Mouse (Mus musculus) brown adipose tissue, adult 24 weeks (tissue): ENCODE results near the gene Gm3625. TPM values are rescaled to one million over a fixed set of nuclear protein-coding genes. Genes with fewer than 3 reads are reported as not detected.
"Not testable (repeated sequence)": the region's sequence is repeated elsewhere in the genome, so short reads cannot be mapped to it uniquely, and the experiment has no call there.

Experiments
- H3K27ac ChIP-seq: fragments of 200-500 bp; replicated peaks from 2 replicates; pipeline ENCODE4 v1.5.1; 2012; ENCODE audit warnings: low read depth, mild to moderate bottlenecking, low read length
- H3K4me1 ChIP-seq: fragments of 200-500 bp; 2 replicates; pipeline ENCODE4 v1.6.1; 2012; ENCODE audit warnings: low read length, mixed read lengths; ENCODE audit not compliant: control insufficient read depth, insufficient read depth, insufficient read length
- H3K4me3 ChIP-seq: fragments of 200-500 bp; 2 replicates; pipeline ENCODE4 v1.5.1; 2012; ENCODE audit warnings: low read depth, mild to moderate bottlenecking, low read length, moderate library complexity; ENCODE audit not compliant: insufficient read depth
- polyA plus RNA-seq: library from polyadenylated mRNA; stranded (reverse); fragments of >200 nt; gene quantifications from 2 replicates; pipeline ENCODE4 v1.2.4, GENCODE M21; 2012; ENCODE audit not compliant: missing spikeins, insufficient read depth, insufficient read length

Gene Gm3625
- polyA plus RNA-seq, 1 experiment = not detected

DNA sequence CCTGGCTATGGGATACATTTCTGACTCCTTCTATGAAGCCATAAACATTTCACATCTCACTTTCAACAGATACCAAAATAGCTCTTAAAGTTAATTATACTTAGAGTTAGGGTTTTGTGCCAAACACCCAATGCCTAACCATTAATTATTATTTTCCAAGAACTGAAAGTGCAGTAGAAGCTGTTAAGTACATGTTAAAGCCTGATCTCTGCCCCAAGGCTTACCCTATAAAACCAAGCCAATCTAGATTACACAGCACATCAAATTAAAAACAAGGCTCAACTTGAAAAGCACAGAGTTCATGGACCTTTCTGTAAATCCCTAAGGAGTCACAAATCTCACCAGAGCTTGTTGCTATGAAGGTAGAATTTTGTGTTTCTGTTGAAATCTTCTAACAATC is 10.4 kb downstream of the Gm3625 start:
- Histone ChIP-seq H3K27ac (no peak overlapping the region), H3K4me1 (no peaks in the 10 kb centered on the region), H3K4me3 (no peak overlapping the region)

DNA sequence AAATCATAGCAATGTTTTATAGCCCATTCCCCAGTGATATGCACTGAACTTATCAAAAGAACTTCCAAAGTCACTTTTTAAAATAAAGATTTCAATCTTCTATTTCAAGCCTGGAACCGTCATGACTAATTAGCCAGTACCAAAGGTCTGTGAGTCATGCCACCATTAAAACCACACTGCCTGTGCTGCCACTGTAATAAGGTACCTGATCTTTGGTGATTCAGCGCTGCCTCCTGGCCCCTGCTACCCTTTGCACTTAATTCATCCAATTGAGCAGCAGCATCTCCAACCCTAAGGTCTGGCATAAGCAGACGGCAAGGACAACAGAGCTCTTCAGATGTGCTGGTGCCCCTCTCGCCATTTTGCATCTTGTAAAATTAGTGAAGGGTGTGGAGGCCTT is 18.7 kb downstream of the Gm3625 start:
- H3K4me1 ChIP-seq = no peaks in the 10 kb centered on the region
- H3K27ac ChIP-seq = no peak overlapping the region
- no peak overlapping the region for H3K4me3 ChIP-seq

DNA sequence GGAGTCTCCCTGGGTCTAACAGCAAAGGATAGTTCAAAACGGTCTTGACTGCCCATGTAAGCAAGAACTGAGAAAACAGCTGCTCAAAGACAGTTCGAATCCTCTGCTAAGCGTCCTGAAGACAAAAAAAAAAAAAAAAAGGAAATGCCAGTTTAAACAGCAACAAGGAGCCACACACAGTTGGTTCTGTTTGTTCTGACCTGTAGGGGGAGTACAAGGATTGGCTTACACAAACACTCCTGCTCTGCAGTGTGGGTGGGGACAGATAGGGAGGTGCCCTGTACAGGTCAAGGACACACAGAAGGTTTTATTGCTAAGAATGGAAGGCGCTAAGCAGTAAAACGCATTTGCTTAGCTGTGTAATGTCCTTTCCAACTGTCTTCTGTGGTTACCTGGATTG is 20.9 kb downstream of the Gm3625 start:
- H3K4me1 ChIP-seq = no peaks in the 10 kb centered on the region
- H3K27ac ChIP-seq = no peak overlapping the region
- no peak overlapping the region for H3K4me3 ChIP-seq

DNA sequence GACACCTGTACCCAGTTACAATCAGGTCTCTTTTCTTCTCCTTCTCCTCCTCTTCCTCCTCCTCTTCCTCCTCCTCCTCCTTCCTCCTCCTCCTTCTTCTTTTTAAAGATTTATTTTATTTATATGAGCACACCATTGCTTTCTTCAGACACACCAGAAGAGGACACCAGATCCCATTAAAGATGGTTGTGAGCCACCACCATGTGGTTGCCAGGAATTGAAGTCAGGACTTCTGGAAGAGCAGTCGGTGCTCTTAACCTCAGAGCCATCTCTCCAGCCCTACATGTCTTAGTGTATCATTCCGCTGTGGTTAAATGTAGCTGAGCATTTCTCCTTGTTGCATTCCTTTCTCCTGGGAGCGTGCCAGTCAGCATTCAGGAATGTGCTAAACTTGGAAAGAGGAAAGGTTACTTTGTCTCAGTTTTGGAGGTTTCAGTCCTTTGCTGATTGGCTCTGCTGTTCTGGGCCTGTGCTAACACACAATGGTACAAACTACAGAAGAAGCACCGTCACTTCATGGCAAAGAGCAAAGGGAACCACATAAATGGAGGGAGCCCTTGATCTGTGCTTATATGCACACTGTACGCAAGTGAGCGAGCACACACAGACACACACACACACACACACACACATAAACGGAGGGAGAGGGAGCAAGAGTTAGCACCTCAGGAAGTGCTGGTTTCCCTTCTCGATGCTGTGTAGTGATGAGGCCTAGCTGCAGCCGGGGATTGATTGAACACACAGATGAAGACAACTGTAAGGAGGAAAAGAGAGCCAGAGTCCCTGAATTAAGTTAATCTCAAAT is 34.0 kb downstream of the Gm3625 start:
- peaks cover 2% of the 10 kb centered on the region; the same call in 1 of the 2 replicates for H3K4me1 ChIP-seq
- H3K27ac ChIP-seq = no peak overlapping the region
- H3K4me3 ChIP-seq = no peak overlapping the region

DNA sequence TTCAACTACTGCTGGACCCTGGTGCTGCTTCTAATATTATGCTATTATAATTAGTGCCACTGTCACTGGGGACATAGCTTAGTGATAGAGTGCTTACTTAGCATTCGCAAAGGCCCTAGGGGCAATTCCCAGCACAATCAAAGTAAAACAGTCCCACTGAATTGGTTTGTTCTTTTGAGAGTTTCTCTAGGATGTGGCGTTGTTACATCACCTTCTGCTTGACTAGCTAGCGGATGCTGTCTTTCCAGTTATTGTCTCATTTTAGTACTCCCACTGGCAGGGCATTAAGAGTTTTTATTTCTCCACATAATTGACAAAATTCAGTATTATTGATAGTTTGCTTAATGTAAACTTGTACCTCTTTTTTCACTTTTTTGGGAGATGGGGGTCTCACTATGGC is 34.7 kb downstream of the Gm3625 start:
- no peak overlapping the region for H3K4me3 ChIP-seq
- H3K4me1 ChIP-seq = peaks cover 2% of the 10 kb centered on the region; the same call in 1 of the 2 replicates
- no peak overlapping the region for H3K27ac ChIP-seq

DNA sequence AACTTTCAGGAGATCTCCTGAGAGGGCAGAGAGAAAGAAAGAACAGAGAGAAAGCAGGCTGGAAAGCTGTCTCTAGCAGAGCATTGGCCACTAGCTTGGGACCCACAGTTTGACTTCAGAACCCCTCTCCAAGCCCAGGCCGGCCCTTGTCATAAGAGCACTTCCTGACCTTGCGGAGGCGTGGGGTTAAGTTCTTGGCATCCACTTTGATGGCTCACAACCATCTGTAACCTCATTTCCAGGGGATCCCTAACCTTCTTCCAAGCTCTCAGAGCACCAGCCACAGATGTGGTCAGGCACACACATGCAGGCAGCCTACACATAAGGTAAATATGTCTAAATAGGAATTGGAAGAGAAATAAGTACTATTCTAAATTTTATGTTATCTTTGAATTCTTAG is 35.3 kb downstream of the Gm3625 start:
- Histone ChIP-seq H3K4me3 (no peak overlapping the region), H3K4me1 (peaks cover 2% of the 10 kb centered on the region; the same call in 1 of the 2 replicates), H3K27ac (no peak overlapping the region)

DNA sequence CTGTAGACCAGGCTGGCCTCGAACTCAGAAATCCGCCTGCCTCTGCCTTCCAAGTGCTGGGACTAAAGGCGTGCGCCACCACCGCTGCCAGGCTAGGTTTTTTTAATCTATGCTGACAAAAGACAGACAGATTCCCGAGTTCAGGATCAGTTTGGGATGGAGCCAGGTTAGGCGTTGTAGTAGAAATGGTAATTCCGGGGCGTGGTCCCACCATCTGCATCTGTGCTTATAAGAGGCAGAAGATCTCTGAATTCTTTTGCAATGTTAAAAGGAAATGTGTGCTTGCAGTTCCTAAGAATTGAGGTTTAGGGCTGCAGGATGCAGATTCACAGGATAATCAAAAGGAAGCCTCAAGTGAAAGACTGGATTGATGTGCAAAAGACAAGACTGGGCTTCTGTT is 35.8 kb downstream of the Gm3625 start:
- peaks cover 5% of the 10 kb centered on the region for H3K4me1 ChIP-seq
- H3K4me3 ChIP-seq = no peak overlapping the region

DNA sequence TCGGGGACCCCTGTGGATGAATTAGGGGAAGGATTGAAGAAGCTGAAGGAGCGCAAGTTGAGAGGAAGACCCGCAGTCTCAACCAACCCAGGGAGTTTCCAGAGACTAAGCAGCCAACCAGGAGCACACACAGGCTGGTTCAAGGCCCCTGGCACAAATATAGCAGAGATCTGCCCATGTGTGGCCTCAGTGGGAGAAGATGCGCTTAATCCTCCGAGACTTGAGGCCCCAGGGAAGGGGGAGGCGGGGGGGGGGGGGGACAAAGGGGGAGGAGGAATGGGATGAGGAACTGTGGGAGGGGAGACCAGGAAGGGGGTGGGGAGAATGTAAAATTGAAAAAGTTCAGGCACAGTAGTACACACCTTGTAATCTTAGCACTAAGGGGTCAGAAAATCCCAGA is 37.3 kb downstream of the Gm3625 start:
- no peak overlapping the region for H3K4me3 ChIP-seq
- H3K4me1 ChIP-seq = peaks cover 5% of the 10 kb centered on the region
- no peak overlapping the region for H3K27ac ChIP-seq

More for the DNA sequence above, 35.8 kb downstream of the Gm3625 start:
- H3K27ac ChIP-seq = no peak overlapping the region

DNA sequence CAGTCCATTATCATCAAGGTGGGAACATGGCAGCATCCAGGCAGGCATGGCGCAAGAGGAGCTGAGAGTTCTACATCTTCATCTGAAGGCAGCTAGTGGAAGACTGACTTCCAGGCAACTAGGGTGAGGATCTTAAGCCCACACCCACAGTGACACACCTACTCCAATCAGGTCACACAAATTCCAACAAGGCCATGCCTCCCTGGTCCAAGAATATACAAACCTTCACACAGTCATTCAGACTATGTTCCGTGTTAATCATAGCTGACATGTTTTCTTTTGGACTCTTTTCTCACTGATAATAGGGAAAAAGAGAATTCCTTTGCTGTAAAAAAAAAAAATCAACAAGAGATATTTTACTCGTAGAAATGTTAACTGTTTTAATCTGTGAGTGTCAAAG is 39.0 kb downstream of the Gm3625 start:
- H3K4me3 ChIP-seq, H3K4me1 ChIP-seq, H3K27ac ChIP-seq: not testable (repeated sequence)

DNA sequence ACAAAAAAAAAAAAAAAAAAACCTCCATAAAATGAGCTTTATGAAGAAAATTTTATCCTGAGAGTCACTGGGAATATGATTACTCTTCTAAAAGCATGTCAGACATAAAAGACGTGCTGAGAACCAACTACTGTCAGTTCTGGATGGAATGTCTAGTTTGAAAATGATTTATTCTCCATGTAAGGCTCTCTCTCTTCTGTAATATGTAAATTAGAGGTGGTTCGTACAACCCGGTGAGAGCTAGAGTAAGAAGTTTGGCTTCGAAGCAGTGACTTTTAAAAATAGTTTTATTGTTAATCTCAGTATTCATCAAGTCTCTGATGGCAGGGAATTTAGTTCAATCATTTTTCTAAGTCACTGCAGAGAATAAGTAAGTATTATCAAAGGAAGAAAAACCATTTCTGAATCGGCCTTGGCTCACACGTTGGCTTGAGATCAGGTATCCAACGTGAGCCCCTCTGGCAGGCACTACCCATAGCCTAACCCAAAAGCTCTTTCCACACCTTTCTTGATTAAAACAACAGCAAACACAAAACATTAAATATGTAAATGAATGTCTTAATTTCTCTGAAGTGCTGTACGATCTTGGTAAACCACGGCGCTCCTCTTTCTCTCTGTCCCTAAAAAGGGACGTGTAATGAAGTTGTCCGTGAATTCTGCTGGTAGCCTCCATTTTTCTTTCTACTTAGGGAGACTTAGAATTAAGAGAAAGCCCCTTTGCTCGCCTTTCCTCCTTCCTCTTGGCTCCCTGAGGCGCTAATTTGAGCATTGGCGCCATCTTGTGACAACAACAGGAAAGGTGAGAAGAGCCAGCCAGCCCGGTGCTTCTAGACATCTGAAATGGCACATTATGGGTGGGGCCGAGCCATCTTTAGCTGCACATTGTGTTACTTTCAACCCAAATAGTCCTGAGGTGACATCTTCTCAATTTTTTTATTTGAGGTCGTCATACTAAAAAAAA is 44.4 kb downstream of the Gm3625 start:
- peaks cover 3% of the 10 kb centered on the region; the same call in 1 of the 2 replicates for H3K4me1 ChIP-seq
- peak overlapping the region; percentile 8; the same call in 1 of the 2 replicates for H3K4me3 ChIP-seq
- no peak overlapping the region for H3K27ac ChIP-seq

DNA sequence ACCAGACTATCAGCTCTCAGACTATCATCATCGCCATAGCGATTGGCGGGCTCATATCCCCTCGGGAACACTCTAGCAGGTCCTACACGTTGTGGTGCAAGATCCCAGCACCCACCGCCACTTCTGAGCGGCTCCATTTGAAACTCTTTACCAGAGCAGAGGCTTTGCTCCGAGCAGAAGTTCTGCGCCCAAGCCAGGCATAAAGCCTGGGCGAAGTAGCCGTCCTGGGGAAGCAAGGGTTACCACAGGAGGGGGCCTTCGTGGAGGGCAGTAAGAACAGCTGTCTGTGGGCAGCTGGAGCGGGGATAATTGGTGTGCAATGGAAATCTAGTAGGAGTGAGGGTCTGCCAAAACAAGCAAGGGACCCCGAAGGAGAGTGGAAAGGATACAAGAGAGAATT is 45.2 kb downstream of the Gm3625 start:
- H3K4me1 ChIP-seq = peaks cover 3% of the 10 kb centered on the region; the same call in 1 of the 2 replicates
- H3K4me3 ChIP-seq = no peak overlapping the region
- no peak overlapping the region for H3K27ac ChIP-seq

DNA sequence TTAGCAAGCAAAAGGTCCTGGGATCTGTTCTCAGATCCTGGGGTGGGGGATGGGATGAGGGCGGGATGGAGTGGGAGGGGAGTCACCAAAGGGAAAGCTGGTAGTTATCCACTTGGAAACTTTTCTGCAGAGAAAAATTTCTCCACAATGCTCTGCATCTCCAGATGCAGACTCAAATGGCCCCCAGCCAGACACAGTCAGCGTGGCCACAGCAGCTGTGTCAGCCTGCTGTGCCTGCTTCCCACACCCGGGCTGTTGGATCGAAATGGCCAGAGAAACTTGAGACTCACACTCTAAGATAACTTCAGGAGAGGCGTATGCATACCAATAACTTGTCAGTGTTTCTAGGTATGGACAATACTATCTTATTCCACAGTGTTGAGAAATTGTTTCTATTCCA is 46.2 kb downstream of the Gm3625 start:
- H3K4me1 ChIP-seq = no peaks in the 10 kb centered on the region
- no peak overlapping the region for H3K27ac ChIP-seq
- no peak overlapping the region for H3K4me3 ChIP-seq

DNA sequence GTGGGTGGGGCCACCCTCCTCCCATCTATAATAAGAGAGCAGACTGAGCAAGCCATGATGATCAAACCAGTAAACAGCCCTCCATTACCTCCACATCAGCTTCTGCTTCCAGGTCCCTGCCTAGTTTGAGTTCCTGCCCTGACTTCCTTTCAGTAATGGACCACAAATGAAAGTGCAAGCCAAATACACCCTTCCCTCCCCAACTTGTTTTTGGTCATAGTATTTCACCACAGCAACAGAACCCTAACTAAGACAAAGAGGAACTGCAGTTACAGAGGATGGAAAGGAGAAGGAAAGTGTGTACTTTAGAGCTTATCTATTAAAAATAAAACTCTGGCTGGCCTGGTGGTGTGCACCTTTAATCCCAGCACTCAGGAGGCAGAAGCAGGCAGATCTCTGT is 47.3 kb downstream of the Gm3625 start:
- H3K4me1 ChIP-seq = no peaks in the 10 kb centered on the region
- H3K27ac ChIP-seq = no peak overlapping the region

DNA sequence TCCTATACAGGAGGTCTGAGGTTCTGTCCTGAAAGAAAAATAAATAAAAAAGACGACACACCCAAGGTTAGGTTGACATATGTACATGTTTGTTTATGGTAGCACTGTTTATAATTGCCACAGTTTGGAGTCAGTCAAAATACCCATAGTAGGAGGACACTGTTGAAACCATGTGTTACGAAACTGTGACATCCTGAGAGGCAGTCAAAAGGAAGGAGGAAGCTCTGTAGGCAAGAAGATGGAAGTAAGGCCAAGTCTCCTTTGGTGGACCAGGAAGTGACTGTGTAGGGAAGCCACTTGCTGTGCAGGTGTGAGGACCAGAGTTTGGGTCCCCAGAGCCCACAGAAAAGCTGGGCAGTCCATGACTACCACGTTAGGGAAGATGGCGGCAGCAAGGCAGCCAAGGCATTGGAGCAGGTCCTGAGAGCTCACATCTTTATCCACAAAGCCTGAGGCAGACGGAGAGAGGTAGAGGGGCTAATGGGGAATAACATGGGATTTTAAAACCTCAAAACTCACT is 48.3 kb downstream of the Gm3625 start:
- Histone ChIP-seq H3K27ac (no peak overlapping the region), H3K4me3 (no peak overlapping the region), H3K4me1 (no peaks in the 10 kb centered on the region)

More for the DNA sequence above, 47.3 kb downstream of the Gm3625 start:
- H3K4me3 ChIP-seq = no peak overlapping the region
